Mouse (Mus musculus) cerebellum, adult 2 months (tissue): ENCODE results near the gene Dppa5a. TPM values are rescaled to one million over a fixed set of nuclear protein-coding genes. Genes with fewer than 3 reads are reported as not detected.
"Not testable (repeated sequence)": the region's sequence is repeated elsewhere in the genome, so short reads cannot be mapped to it uniquely, and the experiment has no call there.

Experiments
- DNase-seq, 2 experiments: peaks; one replicate each; pipeline ENCODE4 v3.0.0; 2021
- H3K27ac ChIP-seq: fragments of 200-500 bp; 2 replicates; pipeline ENCODE4 v1.5.1; 2012; ENCODE audit warnings: low read length, control low read depth, inconsistent platforms; ENCODE audit not compliant: insufficient read depth
- H3K27me3 ChIP-seq: fragments of 200-500 bp; 2 replicates; pipeline ENCODE4 v1.6.1; 2012; ENCODE audit warnings: inconsistent platforms, mild to moderate bottlenecking, low read length, moderate library complexity; ENCODE audit not compliant: control insufficient read depth, insufficient read depth
- H3K4me1 ChIP-seq: fragments of 200-500 bp; 2 replicates; pipeline ENCODE4 v1.6.1; 2011; ENCODE audit warnings: low read length; ENCODE audit not compliant: control insufficient read depth, insufficient read depth
- H3K4me3 ChIP-seq: fragments of 200-500 bp; replicated peaks from 2 replicates; pipeline ENCODE3; 2011; ENCODE audit warnings: mild to moderate bottlenecking, low read depth, low read length, control low read depth; ENCODE audit not compliant: insufficient read depth
- CTCF ChIP-seq: fragments of 200-500 bp; IDR thresholded peaks from 2 replicates; pipeline ENCODE4 v1.5.1; 2011; ENCODE audit warnings: low read depth, mild to moderate bottlenecking, control low read depth, low read length, moderate library complexity, borderline replicate concordance; ENCODE audit not compliant: insufficient read depth
- POLR2A ChIP-seq: fragments of 200-500 bp; IDR thresholded peaks from 2 replicates; pipeline ENCODE4 v1.6.1; 2011; ENCODE audit warnings: low read length, control low read depth, borderline replicate concordance; ENCODE audit not compliant: insufficient read depth
- WGBS: fragments of 180-500 bp; shearing (Covaris S2); methylation state at CpG from one replicate; pipeline ENCODE4 v1.1.7; 2018; 5-methylcytosine and 5-hydroxymethylcytosine counted together
- polyA plus RNA-seq: library from polyadenylated mRNA; depleted of rRNA; stranded (reverse); fragments of >200 nt; gene quantifications from 2 replicates; pipeline ENCODE4 v1.2.3, GENCODE M21; 2012; rRNA removed

Dppa5a gene
- polyA plus RNA-seq, result 0.41 TPM in 2 replicates

GRCm38 (mm10) chr9:78367959-78368358, at the start of gene Dppa5a:
Gene Dppa5a (minus strand): TSS chr9:78368177.
- whole genome bisulfite sequencing, result 95% methylated on average over 16 of the region's 16 CpGs
- not testable (repeated sequence) for H3K4me3 ChIP-seq, DNase-seq, H3K4me1 ChIP-seq, H3K27ac ChIP-seq, H3K27me3 ChIP-seq

DNA sequence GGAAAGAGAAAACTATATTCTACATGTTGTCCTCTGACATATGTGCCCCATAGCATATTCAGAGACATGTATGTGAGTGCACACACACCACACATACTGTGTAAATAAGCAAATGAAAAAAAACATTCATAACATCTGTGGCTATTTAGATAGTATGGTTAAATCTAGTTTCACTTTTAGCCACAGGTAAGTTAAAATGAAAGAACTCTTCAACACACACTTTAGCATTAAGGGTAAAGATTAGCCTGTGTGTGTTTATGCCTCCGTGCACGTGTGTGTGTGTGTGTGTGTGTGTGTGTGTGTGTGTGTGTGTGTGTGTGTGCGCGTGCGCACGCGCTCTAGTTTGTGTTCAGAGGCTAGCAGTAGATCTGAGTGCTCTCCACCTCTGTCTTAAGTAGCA, 33.6 kb upstream of the Dppa5a start:
- Histone ChIP-seq H3K4me3 (no peak overlapping the region), H3K27ac (no peak overlapping the region), H3K4me1 (no peaks in the 10 kb centered on the region), H3K27me3 (no peaks in the 10 kb centered on the region; the same call in 1 of the 2 replicates)
- WGBS, result 93% methylated on average over 7 of the region's 7 CpGs
- TF ChIP-seq CTCF (no peak), POLR2A (no peak)
- no peak for DNase-seq

DNA sequence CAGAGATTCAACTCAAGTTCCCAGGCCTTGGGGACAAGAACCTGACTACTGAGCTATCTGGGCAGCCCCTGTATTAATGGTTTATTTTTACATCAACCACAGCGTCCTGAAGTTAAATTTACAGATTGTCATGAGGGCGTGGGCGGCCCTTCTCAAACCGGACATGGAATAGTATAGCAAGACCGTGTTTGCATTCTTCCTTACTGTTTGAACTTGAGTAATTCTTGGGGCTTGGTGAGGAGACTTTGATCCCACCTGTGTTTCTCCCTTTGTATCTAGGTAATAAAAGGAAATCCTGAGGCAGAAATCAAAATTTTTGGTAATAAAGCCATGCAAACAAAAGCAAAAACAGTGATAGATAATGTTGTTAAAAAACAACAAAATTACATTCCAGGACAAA, 32.6 kb upstream of the Dppa5a start:
- WGBS, result 84% methylated on average over 5 of the region's 5 CpGs
- Histone ChIP-seq H3K27me3 (peaks cover 6% of the 10 kb centered on the region; the same call in 1 of the 2 replicates), H3K4me3 (no peak overlapping the region), H3K27ac (no peak overlapping the region), H3K4me1 (no peaks in the 10 kb centered on the region)
- DNase-seq, result no peak
- no peak for TF ChIP-seq POLR2A
- no peak for TF ChIP-seq CTCF

- WGBS, result 60% methylated on average over 9 of the region's 9 CpGs
- Histone ChIP-seq H3K27ac (no peak overlapping the region), H3K27me3 (peaks cover 9% of the 10 kb centered on the region; the same call in 1 of the 2 replicates), H3K4me3 (no peak overlapping the region), H3K4me1 (no peaks in the 10 kb centered on the region)
- TF ChIP-seq CTCF, result no peak
- no peak for TF ChIP-seq POLR2A
- DNase-seq, result no peak
Measured at GRCm38 (mm10) chr9:78396517-78396916, 28.5 kb upstream of the Dppa5a start.

- TF ChIP-seq POLR2A (no peak), CTCF (no peak)
- H3K27ac ChIP-seq, result no peak within 1 kb of the TSS
- no peaks in the 10 kb centered on the region for H3K4me1 ChIP-seq
- no peak within 1 kb of the TSS for H3K4me3 ChIP-seq
- no peak for DNase-seq
- H3K27me3 ChIP-seq, result peaks cover 9% of the 10 kb centered on the region; the same call in 1 of the 2 replicates
- 4% methylated on average over 93 of the region's 93 CpGs for WGBS
Measured at GRCm38 (mm10) chr9:78395630-78396351, 27.8 kb upstream of the Dppa5a start, which contains the start of gene Ddx43. Gene Ddx43 (plus strand): TSS chr9:78395777.

- no peak for DNase-seq
- TF ChIP-seq POLR2A (no peak), CTCF (no peak)
- H3K27me3 ChIP-seq, result peaks cover 9% of the 10 kb centered on the region; the same call in 1 of the 2 replicates
- no peak overlapping the region for H3K4me3 ChIP-seq
- no peaks in the 10 kb centered on the region for H3K4me1 ChIP-seq
- no peak overlapping the region for H3K27ac ChIP-seq
- 32% methylated on average over 11 of the region's 11 CpGs for WGBS
Measured at GRCm38 (mm10) chr9:78395244-78395629, 27.3 kb upstream of the Dppa5a start.

- H3K27ac ChIP-seq, result no peak overlapping the region
- no peak overlapping the region for H3K4me3 ChIP-seq
- DNase-seq, result no peak
- H3K4me1 ChIP-seq, result no peaks in the 10 kb centered on the region
- WGBS, result 71% methylated on average over 7 of the region's 7 CpGs
- no peak for TF ChIP-seq CTCF
- TF ChIP-seq POLR2A, result no peak
- peaks cover 9% of the 10 kb centered on the region; the same call in 1 of the 2 replicates for H3K27me3 ChIP-seq
Measured at GRCm38 (mm10) chr9:78394602-78395001, 26.6 kb upstream of the Dppa5a start.

DNA sequence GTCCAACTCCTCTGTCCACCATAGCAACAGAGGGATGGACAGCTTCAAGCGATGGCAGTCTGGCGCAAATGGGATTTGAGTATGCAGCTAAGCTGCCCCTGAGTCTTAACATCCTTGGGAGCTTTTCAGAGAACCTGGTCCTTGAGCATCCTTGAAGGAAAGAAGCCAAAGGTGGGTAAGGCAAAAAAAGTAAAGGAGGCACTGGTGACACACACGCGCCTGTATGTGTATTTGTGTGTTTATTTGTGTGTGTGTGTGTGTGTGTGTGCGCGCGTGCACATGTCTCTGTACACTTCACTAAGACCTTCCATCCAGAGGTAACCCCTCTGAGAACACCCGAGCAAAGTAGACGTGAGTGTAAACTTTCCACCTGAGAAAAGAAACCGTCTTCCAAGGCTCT, 25.8 kb upstream of the Dppa5a start:
- no peaks in the 10 kb centered on the region for H3K4me1 ChIP-seq
- no peak for TF ChIP-seq POLR2A
- no peak for TF ChIP-seq CTCF
- 86% methylated on average over 10 of the region's 10 CpGs for WGBS
- H3K27me3 ChIP-seq, result peaks cover 9% of the 10 kb centered on the region; the same call in 1 of the 2 replicates
- H3K27ac ChIP-seq, result no peak overlapping the region
- no peak for DNase-seq
- no peak overlapping the region for H3K4me3 ChIP-seq
